Mouse (Mus musculus) liver, embryonic 16.5 days (tissue): ENCODE results near the gene Kdm5b. TPM values are rescaled to one million over a fixed set of nuclear protein-coding genes. Genes with fewer than 3 reads are reported as not detected.

ENCODE experiments used
- ATAC-seq: fragments of 200-750 bp; cut with Nextera tagmentation; 2 replicates; pipeline ENCODE4 v1.8.0; 2017; ENCODE audit warnings: low read depth, mild to moderate bottlenecking, moderate number of reproducible peaks, moderate library complexity
- H3K27ac ChIP-seq: fragments of 300-500 bp; sonication (generic); 2 replicates; pipeline ENCODE4 v1.5.1; 2014; ENCODE audit warnings: mild to moderate bottlenecking, low read length
- H3K27me3 ChIP-seq: fragments of 300-500 bp; sonication (generic); 2 replicates; pipeline ENCODE4 v1.6.1; 2014; ENCODE audit warnings: low read depth, low read length, mixed read lengths; ENCODE audit not compliant: control insufficient read depth, insufficient read depth
- H3K36me3 ChIP-seq: fragments of 300-500 bp; sonication (generic); 2 replicates; pipeline ENCODE4 v1.6.1; 2014; ENCODE audit warnings: mild to moderate bottlenecking; ENCODE audit not compliant: control insufficient read depth, insufficient read depth
- H3K4me1 ChIP-seq: fragments of 300-500 bp; sonication (generic); 2 replicates; pipeline ENCODE4 v1.6.1; 2014; ENCODE audit warnings: low read depth, low read length, mixed read lengths; ENCODE audit not compliant: control insufficient read depth
- H3K4me2 ChIP-seq: fragments of 300-500 bp; sonication (generic); 2 replicates; pipeline ENCODE4 v1.6.1; 2014; ENCODE audit warnings: low read depth, low read length, mixed read lengths
- H3K4me3 ChIP-seq: fragments of 300-500 bp; sonication (generic); 2 replicates; pipeline ENCODE4 v1.5.1; 2014; ENCODE audit warnings: low read depth, mild to moderate bottlenecking, low read length
- H3K9ac ChIP-seq: fragments of 300-500 bp; sonication (generic); 2 replicates; pipeline ENCODE4 v1.6.1; 2014; ENCODE audit warnings: low read depth, low read length
- H3K9me3 ChIP-seq: fragments of 300-500 bp; sonication (generic); replicated peaks from 2 replicates; pipeline ENCODE4 v1.6.1; 2016; ENCODE audit warnings: low read length; ENCODE audit not compliant: control insufficient read depth
- WGBS: fragments of 180-500 bp; shearing (Covaris S2); extraction: QIAGEN DNeasy Blood & Tissue Kit; methylation state at CpG from one replicate; pipeline ENCODE4 v1.1.7; 2014; ENCODE audit not compliant: insufficient replicate concordance; 5-methylcytosine and 5-hydroxymethylcytosine counted together
- polyA plus RNA-seq: library from polyadenylated mRNA; unstranded; fragments of >200 nt; fragmentation: Nextera tagmentation; extraction: Ambion mirVana; gene quantifications from 2 replicates; pipeline ENCODE4 v1.2.1, GENCODE M21; 2015

Kdm5b gene
- polyA plus RNA-seq, 1 experiment from 2014 or later, result 5.6 TPM

DNA sequence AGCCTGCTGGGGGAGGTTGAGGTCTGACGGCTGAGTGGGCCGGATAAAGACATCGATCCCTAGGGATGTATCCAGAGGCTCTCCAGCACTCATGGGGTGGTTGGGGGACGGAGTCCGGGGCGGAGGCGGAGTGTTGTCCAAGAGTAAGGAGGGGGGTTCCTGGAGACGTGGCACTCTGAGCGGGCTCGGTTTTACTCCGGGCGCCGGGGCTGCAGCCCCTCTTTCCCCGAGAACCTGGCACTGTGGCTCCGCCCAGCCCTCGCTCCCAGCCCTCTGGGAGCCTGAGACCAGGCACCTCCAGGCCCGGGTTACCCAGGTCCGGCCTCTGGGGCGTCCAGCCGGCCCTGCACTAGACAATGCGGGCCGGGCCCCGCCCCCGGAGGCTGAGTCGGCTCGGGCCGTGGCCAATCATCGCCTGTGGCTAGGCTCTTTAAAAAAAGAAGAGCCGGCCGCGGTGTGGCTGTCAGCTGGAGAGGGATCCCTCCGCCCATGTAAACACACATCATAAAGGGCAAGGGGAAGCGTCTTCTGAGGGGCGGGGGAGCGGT is 3.2 kb upstream of the Kdm5b start:
- Histone ChIP-seq H3K4me1 (peaks cover 30% of the 10 kb centered on the region), H3K36me3 (no peaks in the 10 kb centered on the region), H3K9me3 (no peaks in the 10 kb centered on the region), H3K27me3 (no peaks in the 10 kb centered on the region), H3K4me2 (peak overlapping the region; percentile 91), H3K4me3 (peak overlapping the region; percentile 75), H3K27ac (peak overlapping the region; percentile 52; the same call in 1 of the 2 replicates), H3K9ac (peak overlapping the region; percentile 73)
- ATAC-seq, result peak; percentile 96
- WGBS, result under 1% methylated on average over 35 of the region's 35 CpGs

DNA sequence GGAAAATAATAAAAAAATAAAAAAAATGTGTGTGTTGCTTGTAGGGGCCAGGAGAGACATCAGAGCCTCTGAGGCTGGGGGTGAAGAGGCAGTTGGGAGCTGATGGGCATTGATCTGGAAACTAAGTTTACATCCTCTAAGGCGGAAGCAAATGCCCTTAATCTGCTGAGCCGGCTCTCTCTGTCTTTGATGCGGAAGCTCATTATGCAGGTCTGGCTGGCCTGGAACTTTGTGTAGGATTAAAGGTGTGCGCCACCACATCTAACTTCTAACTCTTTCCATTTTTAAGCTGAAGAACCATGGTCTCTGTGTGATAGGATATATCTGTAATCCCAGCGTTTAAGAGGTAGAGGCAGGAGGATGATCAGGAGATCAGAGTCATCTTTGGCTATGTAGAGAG is 1.5 kb upstream of the Kdm5b start:
- Histone ChIP-seq H3K9ac (no peak overlapping the region), H3K27me3 (no peaks in the 10 kb centered on the region), H3K36me3 (no peaks in the 10 kb centered on the region), H3K4me1 (peaks cover 39% of the 10 kb centered on the region), H3K4me2 (no peak overlapping the region), H3K27ac (no peak overlapping the region), H3K4me3 (no peak overlapping the region), H3K9me3 (no peaks in the 10 kb centered on the region)
- 69% methylated on average over 5 of the region's 5 CpGs for WGBS
- no peak for ATAC-seq

DNA sequence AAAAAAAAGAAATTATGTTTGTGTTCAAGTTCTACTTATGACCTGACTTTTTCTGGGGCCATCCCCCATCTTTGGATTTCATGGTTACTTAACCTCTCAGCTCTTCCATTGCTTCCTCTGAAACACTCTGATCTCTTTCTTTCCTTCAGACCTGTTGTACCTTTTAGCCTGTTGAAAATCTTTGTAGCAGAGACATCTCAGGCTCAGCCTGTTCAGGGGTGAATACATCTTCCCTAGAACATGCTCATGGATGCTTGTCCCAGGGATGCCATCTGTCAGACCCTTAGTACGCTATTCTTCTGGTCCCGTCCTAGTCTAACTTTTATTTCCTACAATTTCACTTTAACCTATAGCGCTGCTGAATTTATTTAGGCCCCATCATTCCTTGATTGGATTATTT is 745 bp upstream of the Kdm5b start:
- Histone ChIP-seq H3K9me3 (no peaks in the 10 kb centered on the region), H3K27ac (no peak overlapping the region), H3K27me3 (no peaks in the 10 kb centered on the region), H3K4me1 (peaks cover 39% of the 10 kb centered on the region), H3K4me3 (no peak overlapping the region), H3K9ac (no peak overlapping the region), H3K4me2 (no peak overlapping the region), H3K36me3 (no peaks in the 10 kb centered on the region)
- WGBS, result 85% methylated on average over 3 of the region's 3 CpGs
- ATAC-seq, result no peak

DNA sequence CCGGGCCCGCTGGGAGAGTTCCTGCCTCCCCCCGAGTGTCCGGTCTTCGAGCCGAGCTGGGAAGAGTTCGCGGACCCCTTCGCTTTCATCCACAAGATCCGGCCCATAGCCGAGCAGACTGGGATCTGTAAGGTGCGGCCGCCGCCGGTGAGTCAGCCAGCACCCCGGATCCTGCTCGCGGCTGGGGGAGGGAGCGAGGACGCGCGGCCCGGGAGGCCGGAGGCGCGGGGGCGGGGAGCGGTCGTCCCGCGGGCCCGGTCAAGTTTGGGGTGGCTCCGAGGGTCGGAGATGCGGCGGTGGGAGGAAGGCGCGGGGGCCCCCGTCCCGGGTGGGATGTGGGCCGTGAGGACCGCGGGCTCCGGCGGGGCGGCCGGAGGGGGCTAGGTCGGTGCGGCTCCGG is 425 bp downstream of the Kdm5b start:
- Histone ChIP-seq H3K4me1 (peaks cover 35% of the 10 kb centered on the region), H3K36me3 (no peaks in the 10 kb centered on the region), H3K9me3 (no peaks in the 10 kb centered on the region), H3K4me3 (peak overlapping the region; percentile 90), H3K27ac (peak overlapping the region; percentile 62), H3K27me3 (no peaks in the 10 kb centered on the region), H3K4me2 (peak overlapping the region; percentile 99), H3K9ac (peak overlapping the region; percentile 88)
- WGBS, result under 1% methylated on average over 32 of the region's 50 CpGs
- ATAC-seq, result peak; percentile 39

DNA sequence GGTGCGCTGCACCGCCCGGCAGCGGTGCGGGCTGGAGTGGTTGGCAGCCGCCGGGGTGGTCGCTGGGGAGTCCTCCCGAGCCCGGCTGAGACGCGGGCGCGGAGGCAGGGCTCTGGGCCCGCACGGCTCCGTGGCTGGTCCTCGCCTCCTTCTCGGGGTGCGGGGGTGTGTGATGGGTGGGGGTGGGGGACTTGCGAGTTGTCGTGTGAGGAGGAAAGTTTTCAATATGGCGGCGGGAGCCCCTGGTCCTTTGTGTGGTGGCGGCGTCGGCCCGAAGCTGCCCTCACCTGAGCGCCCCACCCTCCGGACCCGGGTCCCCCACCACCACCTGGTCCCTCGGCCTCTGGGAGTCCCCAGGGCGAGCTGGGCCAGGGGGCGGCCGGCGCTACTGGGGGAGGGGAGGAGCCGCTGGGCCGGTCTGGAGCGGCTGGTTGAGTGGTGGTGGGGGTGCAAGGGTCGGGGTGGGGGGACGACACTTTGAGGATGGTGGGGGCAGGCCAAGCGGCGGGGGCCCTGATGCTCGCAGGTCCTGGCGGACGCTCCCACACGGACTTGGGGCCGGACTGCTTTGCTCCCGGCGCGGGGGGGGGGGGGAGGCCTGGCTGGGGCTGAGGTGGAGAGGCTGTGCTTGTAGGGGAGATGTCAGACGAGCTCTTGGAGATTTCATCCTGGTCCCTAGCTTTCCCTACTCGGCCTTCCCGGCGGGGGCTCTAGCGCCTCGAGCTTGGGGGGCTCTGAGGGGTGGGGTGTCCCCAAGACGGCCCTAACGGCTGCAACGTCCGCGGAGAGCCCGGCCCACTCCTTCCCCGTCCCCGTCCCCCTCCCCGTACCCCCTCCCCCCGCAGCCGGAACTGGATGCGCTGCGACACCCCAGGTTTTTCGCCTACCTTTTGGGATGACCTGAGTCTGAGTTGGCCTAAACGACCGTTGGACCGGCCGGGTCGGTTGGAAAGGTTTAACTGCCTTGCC is 1.1 kb downstream of the Kdm5b start:
- Histone ChIP-seq H3K27ac (peak overlapping the region; percentile 62), H3K9me3 (no peaks in the 10 kb centered on the region), H3K9ac (peak overlapping the region; percentile 88), H3K4me1 (peaks cover 28% of the 10 kb centered on the region), H3K4me3 (peak overlapping the region; percentile 90), H3K27me3 (no peaks in the 10 kb centered on the region), H3K36me3 (no peaks in the 10 kb centered on the region), H3K4me2 (peak overlapping the region; percentile 99)
- ATAC-seq, result no peak
- 0% methylated on average over 61 of the region's 76 CpGs for WGBS

DNA sequence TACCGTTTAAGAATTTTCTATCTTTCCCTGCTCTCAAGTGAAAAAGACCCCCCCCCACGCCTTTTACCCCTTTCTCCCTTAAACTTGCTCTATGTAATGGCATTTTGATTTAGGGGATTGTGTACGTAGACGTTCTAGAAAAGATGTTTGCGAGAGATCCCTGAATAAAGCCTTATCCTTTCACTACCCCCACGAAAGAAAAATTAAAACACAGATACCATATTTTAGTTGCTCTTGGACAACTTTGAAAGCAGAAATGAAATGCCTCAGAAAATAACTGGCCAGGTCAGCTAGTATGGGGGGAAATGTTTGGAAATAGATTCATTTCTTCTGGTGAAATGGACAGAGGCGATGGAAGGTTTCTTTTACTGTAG is 1.8 kb downstream of the Kdm5b start:
- no peaks in the 10 kb centered on the region for H3K9me3 ChIP-seq
- peak overlapping the region; percentile 99 for H3K4me2 ChIP-seq
- 6% methylated on average over 7 of the region's 7 CpGs for WGBS
- no peaks in the 10 kb centered on the region for H3K36me3 ChIP-seq
- peaks cover 26% of the 10 kb centered on the region for H3K4me1 ChIP-seq
- H3K27me3 ChIP-seq, result no peaks in the 10 kb centered on the region
- H3K4me3 ChIP-seq, result peak overlapping the region; percentile 90
- ATAC-seq, result no peak
- no peak overlapping the region; the same call in 1 of the 2 replicates for H3K27ac ChIP-seq
- H3K9ac ChIP-seq, result peak overlapping the region; percentile 88

DNA sequence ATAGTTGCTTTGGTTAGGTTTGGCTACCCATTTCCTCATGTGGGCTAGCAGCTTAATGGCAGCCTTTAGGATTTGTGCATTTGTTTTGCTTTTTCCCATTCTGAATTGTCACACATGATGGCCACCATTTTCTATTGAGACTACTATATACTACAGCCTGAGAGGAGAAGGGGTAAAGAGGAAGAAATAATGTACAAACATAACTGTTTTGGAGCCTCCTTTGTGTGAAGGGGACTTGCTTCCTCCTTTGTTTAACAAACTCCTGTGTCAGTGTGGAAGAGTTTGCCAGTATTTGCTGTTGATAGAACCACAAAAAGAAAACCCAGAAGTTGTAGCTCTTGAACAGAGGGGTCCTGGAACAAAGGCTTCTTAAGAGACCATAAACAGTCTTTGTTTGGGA is 2.5 kb downstream of the Kdm5b start:
- Histone ChIP-seq H3K4me2 (no peak overlapping the region; the same call in 1 of the 2 replicates), H3K4me1 (peaks cover 22% of the 10 kb centered on the region), H3K27ac (peak overlapping the region; percentile 55), H3K9ac (no peak overlapping the region), H3K27me3 (no peaks in the 10 kb centered on the region), H3K36me3 (no peaks in the 10 kb centered on the region), H3K9me3 (no peaks in the 10 kb centered on the region), H3K4me3 (no peak overlapping the region)
- no peak for ATAC-seq

DNA sequence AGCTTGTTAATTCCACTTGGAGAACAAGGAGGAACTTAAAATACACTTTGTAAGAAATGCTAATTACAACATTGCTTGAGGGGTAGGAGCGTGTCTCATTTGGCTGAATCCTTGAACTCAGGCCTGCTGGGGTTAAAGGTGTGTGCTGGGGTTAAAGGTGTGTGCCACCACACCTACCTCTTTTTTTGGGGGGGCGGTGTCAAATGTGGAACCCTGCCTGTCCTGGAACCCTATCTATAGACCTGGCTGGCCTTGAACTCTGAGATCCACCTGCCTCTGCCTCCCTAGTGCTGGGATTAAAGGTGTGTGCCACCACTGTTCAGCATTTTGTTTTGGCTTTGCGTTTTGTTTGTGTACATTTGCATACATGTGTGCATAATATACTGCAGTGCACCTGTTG is 3.8 kb downstream of the Kdm5b start:
- ATAC-seq, result no peak
- Histone ChIP-seq H3K4me1 (peaks cover 22% of the 10 kb centered on the region), H3K9me3 (no peaks in the 10 kb centered on the region), H3K4me3 (no peak overlapping the region), H3K27ac (no peak overlapping the region), H3K4me2 (no peak overlapping the region), H3K27me3 (no peaks in the 10 kb centered on the region), H3K9ac (no peak overlapping the region), H3K36me3 (no peaks in the 10 kb centered on the region)
- 78% methylated on average over 3 of the region's 3 CpGs for WGBS

DNA sequence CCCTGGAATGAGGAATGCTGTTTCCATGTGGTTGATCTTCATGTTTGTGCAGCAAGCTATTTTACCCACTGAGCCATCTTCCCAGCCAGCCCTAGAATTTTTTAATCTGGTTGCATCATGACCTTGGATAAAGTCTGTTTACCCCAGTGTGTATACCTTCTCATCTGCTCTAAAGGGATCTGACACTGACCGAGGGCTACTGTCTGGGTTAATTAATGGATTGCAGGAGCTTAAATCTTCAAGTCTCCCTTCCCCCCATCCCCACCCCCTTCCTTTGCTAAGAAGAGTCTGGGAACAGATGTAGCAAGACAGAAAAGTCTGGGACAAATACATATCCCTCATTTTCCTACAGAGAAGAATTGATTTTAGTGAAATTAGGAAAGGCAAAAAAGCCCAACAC is 7.5 kb downstream of the Kdm5b start:
- 44% methylated on average over 1 of the region's 1 CpGs for WGBS
- no peaks in the 10 kb centered on the region for H3K36me3 ChIP-seq
- no peak overlapping the region for H3K27ac ChIP-seq
- H3K4me3 ChIP-seq, result no peak overlapping the region
- H3K4me2 ChIP-seq, result no peak overlapping the region
- no peak overlapping the region for H3K9ac ChIP-seq
- H3K9me3 ChIP-seq, result no peaks in the 10 kb centered on the region
- no peak for ATAC-seq
- H3K4me1 ChIP-seq, result peaks cover 1% of the 10 kb centered on the region
- no peaks in the 10 kb centered on the region for H3K27me3 ChIP-seq
